ENCODE assay signal across 10 mouse cellular contexts in the genomic region with DNA sequence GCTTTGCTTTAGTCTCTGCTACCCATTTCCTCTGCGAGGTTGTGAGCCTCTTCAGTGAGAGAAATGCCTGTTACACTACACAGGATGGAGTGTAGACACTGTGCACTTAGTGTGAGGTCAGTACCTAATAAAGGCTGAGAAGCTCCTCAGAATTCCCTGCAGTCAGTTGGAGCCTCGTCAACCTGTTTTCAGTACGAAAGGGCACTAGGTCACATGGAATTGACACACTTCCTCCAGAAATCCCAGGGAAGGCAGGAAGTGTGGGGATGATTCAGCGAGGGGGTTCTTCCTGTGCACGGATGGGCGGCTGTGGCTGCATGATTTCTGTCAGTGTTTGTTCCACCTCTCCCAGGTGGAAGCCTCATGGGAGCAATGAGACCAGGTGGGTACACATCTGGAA. TPM values are rescaled to one million over a fixed set of nuclear protein-coding genes. Genes with fewer than 3 reads are reported as not detected.
A peak's percentile ranks its signal among the peaks of the same experiment; 100 is the strongest.
DNase-seq lines count a peak whose midpoint lies in the region; ATAC-seq and TF ChIP-seq lines count a peak whose summit lies in the region.
"Had no signal": no experiment of that assay in that cellular context is flagged by ENCODE, and none has a peak within 500 bp of the region (broad histone marks: within the 10 kb centered on the region; RNA-seq: fewer than 3 reads in every experiment).

No protein-coding gene starts in this region.

- no peaks in the 10 kb centered on the region for H3K27me3 ChIP-seq in embryonic facial prominence, embryonic 10.5 days (replicated peaks; ENCODE audit: low read depth, poor library complexity, severe bottlenecking)
- no peaks in the 10 kb centered on the region for H3K27me3 ChIP-seq in intestine, embryonic 16.5 days (replicated peaks; ENCODE audit: control insufficient read depth, insufficient read depth, low read length)
- no peaks in the 10 kb centered on the region for H3K27me3 ChIP-seq in liver, postnatal 0 days (ENCODE audit: insufficient read depth, low read length)

- no peaks in the 10 kb centered on the region for H3K9me3 ChIP-seq in embryonic facial prominence, embryonic 10.5 days
- H3K9me3 ChIP-seq in intestine, embryonic 16.5 days (ENCODE audit: control insufficient read depth, low read length), result no peaks in the 10 kb centered on the region
- H3K9me3 ChIP-seq in liver, postnatal 0 days (ENCODE audit: low read length), result no peaks in the 10 kb centered on the region

- H3K36me3 ChIP-seq in embryonic facial prominence, embryonic 10.5 days (replicated peaks), result no peaks in the 10 kb centered on the region
- H3K36me3 ChIP-seq in intestine, embryonic 16.5 days (ENCODE audit: control insufficient read depth, insufficient read depth, low read length), result no peaks in the 10 kb centered on the region
- no peaks in the 10 kb centered on the region for H3K36me3 ChIP-seq in liver, postnatal 0 days (replicated peaks; ENCODE audit: insufficient read depth, low read length)

- peak; percentile 44 for DNase-seq in kidney, adult 11 months
- DNase-seq in kidney, adult 18-20 months, result no peak
- no peak for DNase-seq in embryonic facial prominence, embryonic 10.5 days (ENCODE audit: low spot score)
- DNase-seq in liver, postnatal 0 days, result no peak
- DNase-seq in frontal cortex, adult 2 months (ENCODE audit: extremely low spot score in 1 of 2, low spot score in 1 of 2), result no peak
- DNase-seq in right cerebral cortex, postnatal 14 days, result no peak
- DNase-seq in frontal cortex, postnatal 25 days (ENCODE audit: low spot score in 2 of 2), result no peak
- DNase-seq: cerebellum, adult 11 months had no signal

- TF ChIP-seq EP300 in liver, postnatal 0 days (IDR thresholded peaks at IDR 0.05; ENCODE audit: low read depth), result peak; percentile 70

- peak; percentile 66 for ATAC-seq in intestine, embryonic 16.5 days
- ATAC-seq in liver, postnatal 0 days, result peak; percentile 75

- peak overlapping the region; percentile 35; the same call in 1 of the 2 replicates for H3K27ac ChIP-seq in embryonic facial prominence, embryonic 10.5 days (replicated peaks)
- 0 out of 2 replicates have a peak overlapping the region, but pooled peaks have one; percentile 19 for H3K27ac ChIP-seq in intestine, embryonic 16.5 days (ENCODE audit: low read length)
- peak overlapping the region; percentile 71 for H3K27ac ChIP-seq in liver, postnatal 0 days (ENCODE audit: low read depth)
- H3K27ac ChIP-seq: left cerebral cortex, adult 2 months had no signal

- no peak overlapping the region for H3K4me2 ChIP-seq in intestine, embryonic 16.5 days (ENCODE audit: low read depth, low read length)
- no peak overlapping the region for H3K4me2 ChIP-seq in liver, postnatal 0 days (ENCODE audit: low read depth, low read length)

- H3K9ac ChIP-seq in intestine, embryonic 16.5 days (ENCODE audit: low read depth, low read length), result no peak overlapping the region
- no peak overlapping the region for H3K9ac ChIP-seq in liver, postnatal 0 days (replicated peaks)

- no peak overlapping the region for H3K4me3 ChIP-seq in embryonic facial prominence, embryonic 10.5 days
- no peak overlapping the region for H3K4me3 ChIP-seq in intestine, embryonic 16.5 days (ENCODE audit: low read length)
- H3K4me3 ChIP-seq in liver, postnatal 0 days (ENCODE audit: low read depth, low read length), result no peak overlapping the region
- H3K4me3 ChIP-seq: left cerebral cortex, adult 2 months had no signal

- no peak for TF ChIP-seq CTCF in liver, postnatal 0 days (IDR thresholded peaks at IDR 0.05; ENCODE audit: low read depth)

- 38% methylated on average over 6 of the region's 6 CpGs for WGBS in embryonic facial prominence, embryonic 10.5 days
- 41% methylated on average over 6 of the region's 6 CpGs for WGBS in intestine, embryonic 16.5 days
- WGBS in liver, postnatal 0 days (ENCODE audit: insufficient replicate concordance), result 38% methylated on average over 6 of the region's 6 CpGs

- peaks cover 25% of the 10 kb centered on the region for H3K4me1 ChIP-seq in embryonic facial prominence, embryonic 10.5 days
- H3K4me1 ChIP-seq in intestine, embryonic 16.5 days (ENCODE audit: control insufficient read depth, insufficient read depth, low read length), result peaks cover 19% of the 10 kb centered on the region
- peaks cover 12% of the 10 kb centered on the region; the same call in 1 of the 2 replicates for H3K4me1 ChIP-seq in liver, postnatal 0 days (ENCODE audit: insufficient read depth)

RNA-seq across cellular contexts. Expression of a gene that starts 21.1 kb away (rescaled TPM):
- 0.14 and 0.27 TPM in 2 replicates for polyA plus RNA-seq in embryonic facial prominence, embryonic 10.5 days (2016; fragmentation: Nextera tagmentation; extraction: Ambion mirVana)
- 0.10 and 0.11 TPM in 2 replicates for polyA plus RNA-seq in intestine, embryonic 16.5 days (2015; fragmentation: Nextera tagmentation; extraction: Ambion mirVana)
- 0.05 TPM in 1 of 2 replicates, not detected in the other for polyA plus RNA-seq in liver, postnatal 0 days (2015; fragmentation: Nextera tagmentation; extraction: Ambion mirVana)
- polyA plus RNA-seq in frontal cortex, adult 2 months (2012; rRNA removed), result not detected in 2 replicates

RNA-seq across cellular contexts. Expression of a gene that starts 44.8 kb away (rescaled TPM):
- 34.9 and 38.1 TPM in 2 replicates for polyA plus RNA-seq in embryonic facial prominence, embryonic 10.5 days (2016; fragmentation: Nextera tagmentation; extraction: Ambion mirVana)
- polyA plus RNA-seq in intestine, embryonic 16.5 days (2015; fragmentation: Nextera tagmentation; extraction: Ambion mirVana), result 31.8 and 33.3 TPM in 2 replicates
- polyA plus RNA-seq in liver, postnatal 0 days (2015; fragmentation: Nextera tagmentation; extraction: Ambion mirVana), result 8.9 and 11.3 TPM in 2 replicates
- 51.1 and 60.2 TPM in 2 replicates for polyA plus RNA-seq in frontal cortex, adult 2 months (2012; rRNA removed)

Comparison
In these comparisons a context has a peak if more than half of its experiments do, and no peak if none do; other contexts are left out.
1. H3K27ac ChIP-seq: peak in every context shown above with its lines; median percentile 71 in liver, postnatal 0 days; 35 in embryonic facial prominence, embryonic 10.5 days; 19 in intestine, embryonic 16.5 days.